Mouse (Mus musculus) layer of hippocampus, postnatal 14 days (tissue): Measurements from ENCODE around the gene Lrrc49. TPM values are rescaled to one million over a fixed set of nuclear protein-coding genes. Genes with fewer than 3 reads are reported as not detected.
A peak's percentile ranks its signal among the peaks of the same experiment; 100 is the strongest.

ENCODE experiments used
- DNase-seq, 2 experiments: peaks; one replicate each; pipeline ENCODE4 v3.0.0; 2021 to 2022; ENCODE audit warnings: low spot score in 2 of 2, mixed read lengths in 1 of 2
- total RNA-seq, 2 experiments: library from RNA; stranded (reverse); gene quantifications; 2 replicates each; pipeline ENCODE4 v1.2.3; 2021

Lrrc49 gene
- total RNA-seq, 2 experiments from 2014 or later = 53.6 to 62.6 TPM

DNA sequence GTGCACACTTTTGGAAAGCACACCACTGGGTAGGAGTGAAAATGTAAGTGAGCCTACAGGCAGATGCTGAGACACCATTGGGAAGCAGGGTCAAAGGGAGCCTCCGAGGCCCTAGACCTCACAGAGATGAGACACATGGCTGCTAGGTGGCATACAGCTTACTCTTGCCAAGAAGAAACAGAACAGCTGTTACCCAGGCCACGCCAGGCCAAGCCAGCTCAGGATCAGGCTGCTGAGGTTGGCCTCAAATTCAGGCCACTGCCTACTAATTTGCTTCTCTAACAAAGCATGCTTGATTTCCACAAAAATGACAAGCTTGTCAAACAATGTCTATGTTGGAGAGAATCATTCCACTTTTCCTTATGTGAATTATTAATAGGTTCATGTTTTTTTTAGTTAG, 83.0 kb downstream of the Lrrc49 start:
- no peak for DNase-seq

DNA sequence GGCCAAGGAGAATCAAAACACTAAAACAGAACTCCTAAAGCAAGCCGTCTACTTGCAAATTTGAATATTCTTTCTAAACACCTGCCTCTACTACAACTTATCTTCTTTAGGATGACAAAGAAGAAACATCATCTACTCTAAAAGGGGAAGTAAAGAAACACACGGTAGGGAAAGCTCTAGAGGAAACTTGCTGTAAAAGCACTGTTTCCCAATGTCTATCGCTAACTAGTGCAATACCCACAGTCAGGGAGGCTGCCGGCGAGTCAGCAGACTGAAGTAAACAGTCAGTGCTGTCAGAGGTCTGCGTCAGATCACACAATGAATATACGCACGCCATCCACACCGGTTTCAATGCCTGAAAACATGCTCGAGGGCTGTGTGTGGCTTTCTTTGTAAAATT, 86.0 kb downstream of the Lrrc49 start:
- DNase-seq = no peak

DNA sequence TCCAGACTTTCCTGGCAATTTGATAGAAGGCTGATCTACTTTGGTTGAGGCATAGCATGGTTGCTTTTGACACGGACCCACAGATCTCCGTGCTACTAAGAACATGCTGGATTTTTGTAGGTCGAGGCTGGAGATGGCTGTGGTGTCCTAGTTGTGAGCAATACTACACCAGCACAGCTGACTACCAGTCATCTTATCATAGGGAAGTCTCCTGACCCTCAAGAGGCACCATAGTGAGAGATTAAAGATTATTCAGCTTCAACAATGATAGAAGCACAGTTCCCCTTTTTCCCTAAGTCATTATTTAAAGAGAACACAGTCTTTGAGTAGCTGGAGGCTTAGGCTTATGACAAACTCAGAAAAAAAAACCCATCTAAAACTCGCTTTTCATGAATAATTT, 87.7 kb downstream of the Lrrc49 start:
- DNase-seq = no peak

DNA sequence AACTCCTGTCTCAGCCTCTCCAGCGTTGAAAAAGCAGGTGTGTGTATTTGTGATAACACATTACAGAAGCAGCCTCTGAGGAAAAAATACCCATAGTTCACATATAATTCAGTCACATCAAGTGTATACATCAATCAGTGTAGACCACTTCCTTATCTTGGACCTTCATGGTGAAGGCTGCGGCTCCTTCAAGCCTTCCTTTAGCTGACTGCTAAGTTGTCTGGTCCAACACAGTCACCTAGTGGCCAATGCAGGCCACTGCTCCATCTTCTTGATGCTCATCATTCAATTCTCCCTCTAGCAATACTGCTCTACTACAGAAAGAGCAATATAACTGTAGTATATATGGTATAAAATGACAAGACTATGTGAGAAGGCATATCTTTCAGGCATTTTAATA, 88.5 kb downstream of the Lrrc49 start:
- peak in 1 of 2 experiments; percentile 40 for DNase-seq

DNA sequence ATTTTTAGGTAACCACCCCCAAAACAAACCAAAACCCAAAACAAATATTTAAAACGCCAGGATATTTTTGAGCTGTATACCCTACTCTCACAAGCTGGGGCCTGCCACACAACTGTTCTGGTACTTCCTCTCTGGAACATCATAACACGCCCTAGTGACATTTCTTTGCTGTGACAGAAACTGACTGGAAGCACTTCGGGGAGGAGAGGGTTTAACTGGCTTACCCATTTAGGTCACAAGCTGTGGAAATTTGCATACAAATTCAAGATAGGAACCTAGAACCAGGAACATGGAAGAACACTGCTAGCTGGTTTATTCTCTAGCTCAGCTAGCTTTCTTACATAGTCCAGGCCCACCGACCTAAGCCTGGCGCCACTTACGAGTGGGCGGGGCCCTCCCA, 92.6 kb downstream of the Lrrc49 start:
- DNase-seq = no peak

DNA sequence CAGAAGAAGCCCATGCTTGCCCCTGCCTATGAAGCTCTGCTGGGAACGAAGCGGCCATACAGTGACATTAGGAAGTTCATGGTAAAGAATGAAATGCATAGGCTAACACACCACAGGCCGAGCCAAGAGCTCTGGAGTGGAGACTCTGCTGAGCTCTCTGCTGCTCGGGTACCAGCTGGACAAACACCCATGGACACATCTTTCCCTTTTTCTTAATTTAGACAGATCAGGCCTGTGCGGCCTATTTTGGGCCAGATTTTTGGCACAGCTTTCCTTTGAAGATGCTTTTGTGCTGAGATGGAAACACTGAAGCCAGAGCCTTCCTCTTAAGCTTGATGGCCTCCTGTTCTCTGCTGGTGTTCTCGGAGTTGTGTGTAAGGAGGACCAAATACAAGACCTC, 95.0 kb downstream of the Lrrc49 start:
- DNase-seq = peak in 1 of 2 experiments; percentile 8

DNA sequence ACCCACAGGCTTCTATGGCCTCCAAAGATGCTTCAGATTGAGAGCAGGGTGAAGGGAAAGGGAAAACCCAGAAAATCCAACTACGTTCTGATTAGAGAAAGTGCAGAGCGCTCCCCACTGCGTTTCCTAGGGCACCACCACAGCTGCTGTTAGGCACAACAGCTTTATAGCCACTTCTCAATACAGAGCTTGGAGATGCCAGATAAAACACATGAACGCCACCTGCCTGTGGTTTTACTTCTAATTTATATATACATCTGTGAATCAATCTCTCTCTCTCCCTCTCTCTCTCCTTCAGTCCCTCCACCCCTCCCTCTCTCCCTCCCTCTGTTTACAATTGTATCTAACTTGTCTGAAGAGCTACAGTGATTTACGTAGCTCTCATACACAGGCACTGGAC, 95.6 kb downstream of the Lrrc49 start:
- DNase-seq = peak in 1 of 2 experiments; percentile 13

DNA sequence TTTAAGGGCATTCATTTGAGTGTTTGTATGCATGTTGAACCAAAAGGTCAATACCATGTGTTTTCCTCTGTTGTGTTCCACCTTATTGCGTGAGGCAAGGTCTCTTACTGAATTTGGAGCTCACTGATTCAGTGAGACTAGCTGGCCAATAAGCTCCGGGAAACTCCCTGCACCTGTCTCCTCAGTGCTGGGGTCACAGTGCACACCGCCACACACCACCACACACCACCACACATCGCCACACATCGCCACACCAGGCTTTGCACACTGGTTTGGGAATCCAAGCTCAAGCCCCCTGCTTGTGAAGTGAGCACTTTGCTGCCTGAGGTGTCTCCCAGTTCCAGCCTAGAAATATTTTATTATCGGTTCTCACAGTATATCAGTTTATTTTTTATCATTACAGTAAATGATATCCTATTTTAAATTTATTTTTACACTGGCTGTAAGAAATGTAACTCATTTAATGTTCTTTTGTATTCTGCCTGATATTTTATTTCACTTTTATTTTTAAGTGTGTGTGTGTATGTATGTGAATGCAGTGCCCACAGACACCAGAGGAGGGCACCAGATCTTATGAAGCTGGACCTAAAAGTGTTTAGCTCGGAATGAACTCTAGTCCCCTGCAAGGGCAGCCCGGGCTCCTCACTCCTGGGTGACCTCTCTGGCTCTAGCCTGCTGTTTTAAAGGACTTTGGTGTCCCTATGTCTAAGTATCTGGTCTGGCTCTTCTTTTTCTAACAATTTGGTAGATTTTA, 96.9 kb downstream of the Lrrc49 start:
- no peak for DNase-seq

DNA sequence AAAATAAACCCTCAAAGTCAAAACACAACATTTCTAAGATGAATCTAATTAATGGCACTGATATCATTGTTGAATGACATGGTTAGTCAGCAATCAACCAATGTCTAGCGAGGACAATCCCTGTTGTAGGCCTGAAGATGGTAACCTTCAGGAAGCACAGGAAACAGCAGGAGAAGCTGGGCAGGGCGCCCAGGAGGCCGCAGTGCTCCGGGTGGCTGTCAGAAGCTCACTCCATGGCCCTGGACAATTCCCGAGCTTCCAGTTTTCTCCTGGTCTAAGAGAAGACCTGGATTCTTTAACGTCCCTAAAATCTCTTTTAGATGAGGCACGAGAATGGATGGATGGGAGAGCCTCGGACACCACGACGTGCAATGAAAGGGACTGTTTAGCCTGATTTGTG, 99.0 kb downstream of the Lrrc49 start:
- DNase-seq = no peak

DNA sequence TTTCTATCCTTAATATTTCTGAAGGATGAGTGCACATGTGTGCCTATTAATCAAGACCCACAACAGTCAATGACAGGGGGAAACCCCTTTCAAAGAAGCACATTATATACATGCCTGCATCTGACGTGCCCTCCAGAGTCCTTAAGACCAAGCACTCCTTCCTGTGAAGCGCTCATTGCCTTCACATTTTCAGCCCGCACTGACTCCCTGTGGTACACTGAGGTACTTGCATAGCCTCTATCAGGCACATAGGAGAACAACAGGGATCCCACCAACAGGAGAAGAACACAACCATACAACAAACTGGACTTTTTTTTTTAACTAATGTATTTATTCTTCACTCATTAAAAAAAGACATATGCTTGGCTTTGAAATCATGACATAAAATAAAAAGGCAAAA, 101.0 kb downstream of the Lrrc49 start:
- no peak for DNase-seq

DNA sequence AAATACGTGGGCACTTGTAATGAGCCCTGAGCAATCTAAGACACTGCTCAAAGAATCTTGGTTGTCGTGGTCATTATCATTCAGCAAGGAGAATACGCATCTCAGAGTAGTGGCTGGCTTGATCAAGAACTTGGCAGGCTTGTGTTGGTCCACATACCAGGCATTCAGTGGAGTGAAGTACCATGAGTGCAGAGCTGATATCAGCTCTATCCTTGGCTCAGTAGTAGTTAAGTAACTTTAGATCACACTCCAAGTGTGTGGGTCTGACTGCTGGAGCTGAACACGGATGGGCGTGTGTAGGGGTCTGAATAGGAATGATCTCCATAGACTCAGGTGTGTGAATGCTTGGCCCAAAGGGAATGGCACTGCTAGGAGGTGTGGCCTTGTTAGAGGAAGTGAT, 102.8 kb downstream of the Lrrc49 start:
- no peak for DNase-seq

DNA sequence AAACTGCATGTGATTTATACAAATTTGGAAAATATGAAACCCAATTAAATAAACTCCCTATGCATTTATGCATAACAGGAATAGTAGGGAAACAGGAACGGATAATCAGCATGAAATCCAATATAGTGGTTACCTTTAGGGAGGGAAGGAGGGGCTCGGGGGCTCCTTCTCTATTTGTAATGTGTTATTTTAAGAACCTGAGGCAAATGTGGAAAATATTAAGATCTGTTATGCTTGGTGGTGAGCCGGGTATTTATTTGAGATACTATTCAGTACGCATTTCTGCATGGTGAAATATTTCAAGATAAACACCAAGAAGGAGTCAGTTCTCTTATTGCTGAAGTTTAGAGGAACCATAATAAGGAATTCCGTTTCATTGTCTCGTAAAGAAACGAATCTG, 105.4 kb downstream of the Lrrc49 start:
- no peak for DNase-seq

DNA sequence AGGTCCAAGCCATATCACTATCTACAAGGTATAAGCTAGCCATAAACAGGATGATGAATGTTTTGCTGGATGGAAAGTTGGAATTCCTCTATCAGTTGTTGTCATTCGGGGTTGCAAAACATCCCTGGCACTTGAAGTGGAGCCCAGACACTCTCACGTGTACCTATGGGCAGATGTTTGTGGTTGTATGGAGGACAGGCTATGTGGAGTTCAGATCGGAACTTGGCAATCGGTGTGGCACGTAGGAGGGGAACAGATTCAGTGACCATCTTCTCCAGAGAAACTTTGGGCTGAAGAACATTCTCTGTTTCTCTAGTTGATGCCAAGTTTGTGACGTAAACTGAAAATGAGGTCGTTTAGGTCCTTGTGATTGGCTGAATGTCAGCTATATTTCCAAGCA, 114.9 kb downstream of the Lrrc49 start:
- no peak for DNase-seq

DNA sequence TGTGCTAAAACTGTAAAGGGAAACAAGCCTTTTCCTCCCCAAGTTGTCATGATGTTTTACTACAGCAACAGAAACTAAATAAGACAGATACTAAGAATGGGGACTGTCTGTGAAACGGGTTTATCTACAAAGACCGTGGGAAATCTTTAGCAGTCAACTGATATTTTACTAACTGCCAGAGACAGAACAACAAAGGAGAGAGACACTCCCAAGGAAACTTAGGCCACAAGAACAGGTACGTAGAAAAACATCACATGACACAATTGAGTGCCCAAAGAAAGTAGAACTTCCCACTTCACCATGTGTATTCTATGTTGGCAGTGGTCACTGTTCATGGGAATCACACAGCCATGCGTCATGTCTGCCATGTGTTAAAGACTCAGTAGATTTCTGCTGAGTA, 116.2 kb downstream of the Lrrc49 start:
- DNase-seq = no peak

DNA sequence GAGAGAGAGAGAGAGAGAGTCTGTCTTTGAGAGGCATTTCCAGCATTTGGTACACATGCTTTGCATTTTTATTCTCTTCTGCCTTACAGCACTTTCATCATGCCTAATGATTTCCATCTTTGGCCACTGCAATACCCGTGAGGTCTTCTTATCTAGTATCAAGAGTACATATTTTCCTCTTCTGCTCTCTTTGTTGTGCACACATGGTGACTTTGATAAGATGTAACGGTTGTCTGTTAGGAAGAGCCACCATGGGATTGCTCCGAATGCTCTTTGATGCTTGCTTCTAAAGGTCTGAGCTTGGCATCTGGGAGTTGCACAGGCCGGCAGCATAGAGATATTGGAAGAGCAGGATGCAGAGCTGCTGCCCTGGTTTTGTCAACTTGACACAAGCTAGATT, 116.9 kb downstream of the Lrrc49 start:
- no peak for DNase-seq

DNA sequence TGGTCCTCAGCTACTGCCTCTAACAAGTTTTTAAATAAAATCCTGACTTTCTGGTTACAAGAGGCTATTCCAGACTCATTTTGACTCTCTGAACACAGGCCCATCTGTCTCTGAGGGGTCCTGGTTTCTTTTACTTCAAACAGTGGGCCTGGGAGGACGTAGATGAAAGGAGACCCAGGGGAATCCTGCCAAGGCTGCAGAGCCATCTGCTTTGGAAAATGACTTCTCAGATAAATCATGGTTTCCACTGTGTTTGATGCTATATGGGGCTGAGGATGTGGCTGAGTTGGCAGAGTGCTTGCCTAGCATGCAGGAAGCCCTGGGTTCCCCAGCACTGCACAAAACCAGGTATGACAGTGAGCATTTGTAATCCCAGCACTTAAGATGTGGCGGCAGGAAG, 118.6 kb downstream of the Lrrc49 start:
- DNase-seq = no peak

DNA sequence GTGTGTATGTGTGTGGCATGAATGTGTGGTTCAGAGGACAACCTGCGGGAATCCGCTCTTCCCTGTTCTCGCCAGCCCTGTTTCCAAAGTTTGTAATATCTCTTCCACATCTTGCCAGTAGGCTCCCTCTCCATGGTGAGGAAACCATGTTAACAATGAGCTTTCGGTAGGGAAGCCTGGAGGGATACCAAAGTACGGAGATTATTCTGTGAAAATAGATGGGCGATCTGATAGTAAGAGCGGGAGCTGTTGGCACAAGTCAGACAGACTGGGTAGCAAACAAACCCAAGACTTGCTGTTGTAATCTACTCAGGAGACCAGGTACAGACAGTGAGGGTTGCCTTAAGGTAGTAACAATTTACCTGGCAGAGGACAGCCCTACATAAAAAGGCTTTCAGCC, 124.1 kb downstream of the Lrrc49 start:
- DNase-seq = no peak

DNA sequence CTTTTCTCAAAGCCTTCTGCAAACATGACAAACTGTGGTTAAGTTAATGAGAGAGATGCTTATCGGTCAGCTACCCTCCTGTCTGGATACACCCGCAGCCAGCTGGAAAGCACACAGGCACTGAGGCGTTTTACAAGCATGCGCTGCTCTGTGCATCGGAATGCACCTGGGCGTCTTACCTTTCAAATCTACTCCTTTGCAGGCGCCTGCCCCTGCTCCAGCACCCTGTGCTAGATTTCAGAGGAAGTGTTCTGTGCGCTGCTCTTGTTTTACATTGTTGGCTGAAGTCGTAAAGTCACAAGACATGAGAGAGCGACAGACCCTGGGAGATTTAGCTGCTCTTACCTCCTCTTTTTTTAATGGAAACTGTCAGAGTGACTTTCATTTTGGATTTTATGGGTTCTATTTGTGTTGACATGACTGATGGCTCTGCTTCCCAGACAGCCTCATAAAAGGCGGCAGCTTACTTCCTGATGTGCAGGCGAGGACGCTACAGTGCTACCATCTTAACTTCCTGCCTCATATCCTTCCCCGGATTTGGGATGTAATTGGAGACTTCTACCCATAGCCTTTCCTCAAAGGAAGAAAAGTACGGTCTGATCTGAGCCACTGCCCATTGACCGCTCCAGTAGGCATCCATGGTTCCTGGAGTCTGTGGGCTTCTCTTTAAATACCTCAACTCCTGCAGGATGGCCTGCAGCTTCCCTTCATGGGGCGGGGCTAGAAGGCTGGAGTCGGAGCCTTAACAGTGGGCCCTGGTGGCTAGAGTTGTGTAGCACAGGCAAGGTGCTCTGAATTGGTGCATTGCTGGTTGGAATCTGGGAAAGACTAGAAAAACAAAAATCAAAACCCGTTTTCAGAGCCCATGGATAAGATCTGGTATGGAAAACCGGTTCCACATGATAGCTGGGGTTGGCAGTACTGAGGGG, 125.3 kb downstream of the Lrrc49 start:
- DNase-seq = no peak

DNA sequence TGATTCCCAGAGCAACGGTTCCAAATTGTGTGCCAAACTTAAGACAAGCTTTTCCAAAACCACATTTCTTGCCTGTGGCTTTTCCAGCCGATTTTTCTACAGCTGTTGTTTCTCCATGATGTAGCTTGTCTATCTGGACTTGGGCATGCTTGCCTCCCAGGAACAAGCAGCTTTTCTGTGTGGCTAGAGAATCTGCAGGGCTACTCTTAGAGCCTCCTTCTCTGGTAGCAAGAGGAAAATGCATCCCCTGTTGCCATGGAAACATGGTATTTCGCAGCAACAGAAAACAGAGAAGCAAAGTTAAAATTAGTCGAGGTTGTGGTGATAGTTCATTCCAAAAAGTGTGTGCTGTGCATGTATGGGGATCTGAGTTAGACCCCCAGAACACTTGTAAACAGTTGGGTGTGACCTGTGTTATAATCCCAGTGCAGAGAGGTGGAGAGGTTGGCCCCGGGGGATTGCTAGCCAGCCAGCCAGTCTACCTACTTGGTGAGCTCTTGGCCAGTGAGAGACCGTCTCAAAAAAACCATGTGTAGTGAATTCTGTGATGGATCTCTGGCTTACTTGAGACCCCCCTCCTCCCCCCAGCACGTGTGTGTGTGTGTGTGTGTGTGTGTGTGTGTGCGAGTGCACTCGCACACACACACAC, 126.2 kb downstream of the Lrrc49 start:
- DNase-seq = peak in 1 of 2 experiments; percentile 23

DNA sequence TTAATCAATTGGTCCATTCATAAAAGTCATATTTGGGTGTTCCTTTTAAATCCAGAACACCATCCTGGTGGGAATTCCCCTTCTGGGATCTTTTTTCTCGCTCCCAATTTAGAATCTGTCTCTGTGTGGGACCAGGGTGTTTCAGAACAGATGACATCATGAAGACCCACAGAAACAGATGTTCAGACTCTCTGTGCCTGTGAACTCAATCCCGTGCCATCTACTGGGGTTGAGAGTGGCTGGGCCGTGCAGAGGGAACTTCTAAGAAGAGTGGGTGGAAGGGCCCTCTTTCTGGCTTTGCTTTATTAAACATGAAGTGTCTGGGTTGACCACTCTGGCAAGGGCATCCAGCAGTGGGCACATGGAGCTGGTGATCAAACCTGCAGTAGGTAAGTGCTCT, 129.5 kb downstream of the Lrrc49 start:
- DNase-seq = peak in 1 of 2 experiments; percentile 9

DNA sequence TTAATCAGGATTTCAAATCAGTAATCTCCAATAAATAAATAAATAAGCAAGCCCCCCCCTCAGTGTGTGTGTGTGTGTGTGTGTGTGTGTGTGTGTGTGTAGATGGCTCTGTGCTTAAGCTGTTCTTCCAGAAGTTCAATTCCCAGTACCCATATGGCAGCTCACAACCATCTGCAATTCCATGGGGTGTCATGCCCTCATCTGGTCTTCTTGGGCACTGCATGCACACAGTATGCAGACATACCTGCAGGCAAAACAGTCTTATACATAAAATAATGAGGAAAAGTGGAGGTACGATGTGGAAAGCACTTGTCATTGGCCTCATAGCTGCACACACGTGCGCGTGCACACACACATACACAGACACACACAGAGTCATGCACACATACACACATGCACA, 136.7 kb downstream of the Lrrc49 start:
- no peak for DNase-seq

DNA sequence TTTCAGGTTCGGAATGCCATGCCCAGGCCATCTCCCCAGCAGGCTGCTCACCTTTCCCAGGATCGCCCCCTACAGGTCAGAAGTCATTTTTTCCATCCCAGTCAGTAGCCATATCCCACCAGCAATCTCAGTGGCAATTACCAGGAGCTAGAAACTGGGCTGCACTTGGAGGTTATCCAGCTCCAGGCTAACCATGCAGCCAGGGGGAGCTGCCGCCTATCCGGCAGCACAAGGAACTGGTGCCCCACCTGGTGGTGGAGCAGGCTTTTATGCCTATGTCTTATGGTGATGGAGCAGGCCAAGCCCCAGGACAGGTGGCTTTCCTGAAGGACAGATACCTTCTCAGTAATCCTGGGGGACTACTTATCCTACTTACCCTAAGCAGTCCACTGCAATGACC, 139.8 kb downstream of the Lrrc49 start:
- DNase-seq = peak in 1 of 2 experiments; percentile 40
